Mouse (Mus musculus): ENCODE measurements around the gene Olfr1219. TPM values are rescaled to one million over a fixed set of nuclear protein-coding genes. Genes with fewer than 3 reads are reported as not detected.

Gene Olfr1219
- not detected for total RNA-seq (2021)
- long read RNA-seq, experiment 1: 0 reads
- long read RNA-seq, experiment 2: 0 reads

DNA sequence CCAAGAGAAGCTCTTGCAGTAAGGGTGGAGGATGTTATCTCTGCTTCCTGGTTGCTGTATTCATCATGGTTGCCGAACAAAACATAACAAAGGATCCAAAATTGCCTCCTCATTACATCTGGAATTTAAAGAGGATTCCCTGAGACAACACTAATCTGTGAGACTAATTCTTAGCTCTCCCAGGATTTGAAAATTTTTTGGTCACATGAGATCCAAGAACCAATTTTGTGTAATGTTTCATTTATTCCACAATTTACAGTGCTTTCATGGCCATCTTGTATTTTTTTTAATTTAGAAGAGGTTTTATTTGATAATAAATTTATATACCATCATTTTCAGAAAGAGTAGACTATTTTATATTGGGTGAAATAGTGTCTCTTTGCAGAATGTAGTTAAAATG is at the start of gene Olfr1219:
Gene Olfr1219, minus strand, starts transcription at position 101 of the 400 bp plus-strand sequence.
- DNase-seq: no peak

- no peak for DNase-seq
Measured at GRCm38 (mm10) chr2:89132954-89133353, 49.6 kb upstream of the Olfr1219 start, which contains the start of gene Olfr1222. Gene Olfr1222, minus strand, starts transcription at chr2:89133054.

DNA sequence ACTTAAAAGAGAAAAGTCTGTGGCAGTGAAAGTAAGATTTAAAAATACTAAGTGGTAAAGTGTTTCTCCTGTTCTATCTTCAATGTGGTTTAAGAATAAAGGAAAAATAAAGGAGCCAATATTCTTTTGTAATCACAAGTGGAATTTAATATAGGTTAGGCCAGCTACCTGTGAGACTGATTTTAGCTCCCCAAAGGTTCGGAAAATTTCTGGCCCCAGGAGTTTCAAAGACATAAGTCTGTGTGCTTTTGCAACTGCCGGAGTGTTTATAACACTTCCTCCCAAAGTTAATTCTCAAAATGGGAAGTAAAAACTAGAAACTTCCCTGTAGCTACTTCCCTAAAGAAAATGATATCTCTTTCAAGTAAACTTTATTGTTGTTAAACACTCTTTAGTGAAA is 33.9 kb upstream of the Olfr1219 start, which contains the start of gene Olfr1221:
Gene Olfr1221, minus strand, starts transcription at position 101 of the 400 bp plus-strand sequence.
- no peak for DNase-seq

DNA sequence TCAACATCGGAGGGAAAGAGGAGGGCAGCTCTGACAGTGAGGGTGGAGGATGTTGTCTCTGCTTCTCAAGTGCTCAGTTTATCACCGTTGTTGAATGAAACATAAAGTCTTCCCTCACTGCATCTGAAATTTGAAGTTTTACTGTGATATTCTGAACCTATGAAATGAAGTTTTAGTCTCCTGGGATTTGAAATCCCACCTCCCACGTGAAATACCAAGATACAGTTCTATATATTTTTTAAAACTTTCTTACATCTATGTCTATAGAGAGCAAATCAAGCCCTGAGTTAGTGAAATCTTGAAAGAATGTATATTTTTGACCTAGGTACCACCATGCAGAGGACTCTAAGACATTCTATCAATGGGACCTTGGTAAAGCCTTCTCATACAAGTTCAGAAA is 23.4 kb upstream of the Olfr1219 start, which contains the start of gene Olfr1220:
Gene Olfr1220, minus strand, starts transcription at position 101 of the 400 bp plus-strand sequence.
- no peak for DNase-seq

- DNase-seq: no peak
Measured at GRCm38 (mm10) chr2:89105651-89106050, 22.3 kb upstream of the Olfr1219 start.

DNA sequence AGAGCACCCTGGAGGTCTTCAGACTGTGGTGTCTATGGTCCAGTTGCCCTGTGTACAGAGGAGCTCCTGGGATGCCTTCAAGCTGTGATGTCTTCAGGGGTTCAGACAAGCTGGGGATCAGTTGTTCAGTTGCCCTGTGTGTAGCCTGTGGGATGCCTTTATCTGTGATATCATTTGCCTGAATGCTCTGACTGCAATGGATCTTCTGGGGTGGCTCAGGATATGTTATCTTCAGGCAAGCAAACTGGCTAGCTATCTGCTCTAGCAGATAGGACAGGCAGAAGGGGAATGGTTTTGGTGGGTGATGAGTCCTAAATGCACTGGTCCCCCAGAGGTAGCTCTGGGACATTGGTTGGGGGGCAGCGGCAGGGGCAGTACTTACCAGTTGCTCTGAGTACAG is 10.5 kb upstream of the Olfr1219 start:
- DNase-seq: no peak

GRCm38 (mm10) chr2:89081487-89081886 is 1.8 kb downstream of the Olfr1219 start:
- DNase-seq: no peak

DNA sequence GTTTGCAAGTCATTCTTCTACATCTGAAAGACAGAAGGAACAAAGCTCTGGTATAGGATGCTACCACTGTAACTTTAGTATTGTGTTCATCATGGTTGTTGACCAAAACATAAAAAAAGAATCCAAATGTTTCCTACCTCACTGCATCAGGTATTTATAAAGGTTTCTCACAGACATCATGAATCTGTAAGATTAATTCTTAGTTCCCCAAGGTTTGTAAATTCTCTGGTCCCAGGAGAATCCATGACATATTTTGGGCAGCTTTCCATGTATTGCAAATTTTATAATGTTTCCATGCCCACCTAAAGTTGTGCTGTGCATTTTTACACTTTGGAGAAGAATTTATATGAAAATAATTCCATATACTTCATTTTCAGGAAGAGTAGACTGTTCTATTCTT is 22.2 kb downstream of the Olfr1219 start, which contains the start of gene Olfr1218:
Gene Olfr1218, minus strand, starts transcription at position 101 of the 400 bp plus-strand sequence.
- no peak for DNase-seq

DNA sequence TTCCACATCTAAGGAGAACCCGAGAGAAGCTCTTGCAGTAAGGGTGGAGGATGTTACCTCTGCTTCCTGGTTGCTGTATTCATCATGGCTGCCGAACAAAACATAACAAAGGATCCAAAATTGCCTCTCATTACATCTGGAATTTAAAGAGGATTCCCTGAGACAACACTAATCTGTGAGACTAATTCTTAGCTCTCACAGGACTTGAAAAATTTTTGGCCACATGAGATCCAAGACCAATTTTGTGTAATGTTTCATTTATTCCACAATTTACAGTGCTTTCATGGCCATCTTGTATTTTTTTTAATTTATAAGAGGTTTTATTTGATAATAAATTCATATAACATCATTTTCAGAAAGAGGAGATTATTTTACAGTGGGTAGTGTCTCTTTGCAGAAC is 51.3 kb downstream of the Olfr1219 start, which contains the start of gene Olfr1217:
Gene Olfr1217, minus strand, starts transcription at position 101 of the 400 bp plus-strand sequence.
- DNase-seq: no peak

Other genes starting within 250 kb of the Olfr1219 start
- gene Olfr1204, start 234.2 kb downstream of the Olfr1219 start, total RNA-seq (2021): not detected
- not detected for gene Olfr1206, start 220.3 kb downstream of the Olfr1219 start, total RNA-seq (2021)
- not detected for gene Olfr1208, start 181.2 kb downstream of the Olfr1219 start, total RNA-seq (2021)
- gene Olfr1209, start 168.4 kb downstream of the Olfr1219 start, total RNA-seq (2021): not detected
- not detected for gene Olfr1211, start 145.4 kb downstream of the Olfr1219 start, total RNA-seq (2021)
- gene Olfr1212, start 129.5 kb downstream of the Olfr1219 start, total RNA-seq (2021): not detected
- gene Gm13762, start 103.2 kb downstream of the Olfr1219 start, total RNA-seq (2021): not detected
- gene Olfr1214, start 90.9 kb downstream of the Olfr1219 start, total RNA-seq (2021): not detected
- not detected for gene Olfr1215, start 76.5 kb downstream of the Olfr1219 start, total RNA-seq (2021)
- not detected for gene Olfr1216, start 65.2 kb downstream of the Olfr1219 start, total RNA-seq (2021)
- gene Olfr1217, start 51.4 kb downstream of the Olfr1219 start, total RNA-seq (2021): not detected
- not detected for gene Olfr1218, start 22.3 kb downstream of the Olfr1219 start, total RNA-seq (2021)
- not detected for gene Olfr1220, start 23.3 kb upstream of the Olfr1219 start, total RNA-seq (2021)
- not detected for gene Olfr1221, start 33.8 kb upstream of the Olfr1219 start, total RNA-seq (2021)
- not detected for gene Olfr1222, start 49.5 kb upstream of the Olfr1219 start, total RNA-seq (2021)
- gene Olfr1223, start 68.0 kb upstream of the Olfr1219 start, total RNA-seq (2021): not detected
- gene Olfr1224-ps1, start 80.6 kb upstream of the Olfr1219 start, total RNA-seq (2021): not detected
- gene Olfr1225, start 91.2 kb upstream of the Olfr1219 start, total RNA-seq (2021): not detected
- gene Olfr1226, start 116.5 kb upstream of the Olfr1219 start, total RNA-seq (2021): not detected
- gene Olfr1228, start 170.5 kb upstream of the Olfr1219 start, total RNA-seq (2021): not detected
- gene Olfr1229, start 204.5 kb upstream of the Olfr1219 start, total RNA-seq (2021): not detected
- not detected for gene Olfr1230, start 213.8 kb upstream of the Olfr1219 start, total RNA-seq (2021)
- not detected for gene Olfr1231, start 223.6 kb upstream of the Olfr1219 start, total RNA-seq (2021)
- gene Olfr1232, start 246.2 kb upstream of the Olfr1219 start, total RNA-seq (2021): not detected